Mouse (Mus musculus) urinary bladder, postnatal 36 days (tissue): ENCODE measurements around the gene Srcin1.
A peak's percentile ranks its signal among the peaks of the same experiment; 100 is the strongest.

Source experiments
- DNase-seq, 2 experiments: peaks; one replicate each; pipeline ENCODE4 v3.0.0; 2022; ENCODE audit warnings: low spot score in 2 of 2, mixed read lengths in 1 of 2

Gene Srcin1

DNA sequence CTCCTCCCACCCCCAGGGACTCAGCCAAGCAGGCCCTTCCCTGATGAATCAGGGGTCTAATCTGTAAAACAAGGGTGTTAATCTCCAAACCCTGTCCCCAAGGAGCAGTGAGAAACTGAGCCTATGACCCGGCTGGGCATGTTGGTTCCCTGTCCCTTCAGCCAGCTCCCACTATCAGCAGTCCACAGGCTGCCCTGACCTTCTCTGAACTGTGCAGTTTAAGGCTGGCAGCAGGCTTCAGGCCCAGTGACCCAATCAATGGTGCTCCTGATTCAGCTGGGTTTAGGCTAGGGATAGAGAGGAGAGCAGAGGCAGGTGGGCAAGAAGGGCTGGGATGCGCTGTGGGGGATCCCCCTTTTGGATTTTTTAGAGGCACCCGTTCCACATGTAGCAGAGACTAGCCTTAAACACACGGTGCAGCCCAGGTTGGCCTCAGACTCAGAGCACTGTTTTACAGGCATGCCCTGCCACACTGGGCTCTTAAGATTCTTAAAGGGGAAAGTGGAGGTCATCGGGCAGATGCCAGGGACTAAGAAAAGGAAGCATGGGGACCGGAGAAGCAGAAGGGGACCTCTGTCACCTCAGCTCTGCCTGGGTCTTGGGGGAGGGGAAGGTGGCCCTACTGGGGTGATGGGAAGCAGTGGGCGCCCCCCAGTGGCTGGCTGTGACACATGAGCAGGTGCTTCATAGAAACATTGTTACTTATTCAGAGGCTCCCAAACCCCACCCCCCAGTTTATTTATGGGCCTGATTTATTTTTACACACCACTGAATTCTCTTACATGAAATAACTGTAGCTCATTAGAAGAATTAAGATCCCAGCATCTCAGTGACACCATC is 19.2 kb downstream of the Srcin1 start:
- DNase-seq: peak; percentile 44 to 45

DNA sequence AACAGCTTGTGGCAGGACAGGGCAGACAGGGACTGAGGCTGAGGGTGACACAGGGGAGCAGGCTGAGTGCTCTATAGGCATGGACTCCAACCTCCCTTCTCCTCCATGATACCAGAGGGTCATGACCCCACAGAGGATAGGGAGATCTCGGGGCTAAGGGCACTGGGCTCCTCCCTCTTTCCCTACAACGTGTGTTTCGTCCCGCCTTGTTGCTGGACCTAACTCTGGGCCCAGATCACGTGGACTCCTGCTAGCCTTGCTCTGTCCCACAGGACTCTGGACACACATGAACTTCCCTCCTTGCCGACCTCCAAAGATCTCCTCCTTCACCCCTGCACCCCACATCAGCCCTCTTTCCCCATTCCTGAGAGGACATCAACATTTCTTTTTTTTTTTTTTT is 20.8 kb downstream of the Srcin1 start:
- no peak for DNase-seq

DNA sequence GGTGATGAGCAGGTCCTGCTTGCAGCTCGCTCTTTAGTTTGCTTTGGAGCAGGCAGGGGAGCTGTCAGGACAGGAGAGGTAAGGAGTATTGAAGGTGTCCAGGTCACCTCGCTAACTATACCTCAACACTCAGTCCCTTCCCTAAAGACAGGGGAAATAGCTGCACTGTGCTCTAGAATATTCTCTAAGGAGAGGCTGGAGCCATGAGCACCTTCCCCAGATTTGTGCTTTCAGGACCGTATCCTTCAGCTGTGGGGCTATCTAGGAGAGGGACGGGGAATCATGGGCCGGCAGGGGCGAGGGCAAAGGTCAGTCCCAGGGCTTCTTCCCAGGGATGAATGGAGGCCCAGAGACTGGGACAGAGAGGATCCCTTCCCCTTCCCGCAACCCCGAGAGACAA is 23.8 kb downstream of the Srcin1 start:
- no peak for DNase-seq

DNA sequence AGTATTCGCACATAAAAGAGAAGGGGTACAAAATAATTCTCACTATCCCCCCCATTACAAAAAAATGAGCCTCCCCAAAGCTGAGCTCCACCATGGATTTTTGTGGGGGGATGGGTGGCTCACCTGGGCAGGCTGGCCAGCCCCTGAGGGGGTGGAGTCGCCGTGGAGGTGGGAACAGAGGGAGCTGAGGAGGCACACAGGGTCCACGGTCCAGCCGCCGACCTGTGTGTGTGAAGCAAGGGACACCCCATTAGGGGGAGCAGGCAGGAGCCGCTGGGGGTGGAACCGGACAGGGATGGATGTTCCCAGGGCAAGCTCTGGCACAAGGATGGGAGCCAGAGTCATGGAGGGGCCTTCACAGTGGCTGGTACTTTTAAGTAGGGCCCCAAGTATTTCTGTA is 27.2 kb downstream of the Srcin1 start:
- no peak for DNase-seq

DNA sequence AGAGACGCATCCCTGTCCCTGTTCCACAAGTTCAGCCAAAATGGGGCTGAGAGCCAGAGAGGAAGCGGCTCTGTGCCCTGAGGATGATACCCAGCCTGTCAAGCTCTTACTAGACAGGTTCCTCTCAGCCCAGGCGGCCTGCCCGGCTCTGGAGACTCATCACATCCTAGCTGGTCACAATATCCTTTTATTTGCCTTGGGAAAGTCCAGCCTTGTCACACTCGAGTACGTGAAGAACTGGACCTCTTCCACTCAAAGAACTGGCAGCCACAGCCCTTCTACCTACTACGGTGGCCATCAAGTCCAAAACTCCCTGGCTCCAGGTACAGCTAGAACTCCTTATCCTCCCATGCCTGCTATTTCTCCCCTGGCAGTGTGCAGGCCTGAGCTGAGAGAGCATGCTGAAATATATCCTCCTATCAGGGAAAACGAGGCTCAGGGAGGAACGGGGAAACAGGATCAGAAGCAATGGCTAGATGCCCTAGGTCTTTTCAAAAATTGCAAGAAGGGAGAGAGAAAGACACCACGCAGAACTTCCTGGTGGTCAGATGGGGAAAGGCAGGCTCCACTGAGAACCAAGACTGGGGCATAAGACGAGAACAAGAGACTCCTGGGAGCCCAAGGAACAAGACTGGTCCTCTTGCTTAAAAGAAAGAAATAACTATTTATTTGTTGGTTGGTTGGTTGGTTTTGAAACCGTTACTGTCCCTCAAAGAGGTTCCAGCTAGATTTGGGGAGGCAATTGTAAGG is 27.9 kb downstream of the Srcin1 start:
- DNase-seq: no peak

DNA sequence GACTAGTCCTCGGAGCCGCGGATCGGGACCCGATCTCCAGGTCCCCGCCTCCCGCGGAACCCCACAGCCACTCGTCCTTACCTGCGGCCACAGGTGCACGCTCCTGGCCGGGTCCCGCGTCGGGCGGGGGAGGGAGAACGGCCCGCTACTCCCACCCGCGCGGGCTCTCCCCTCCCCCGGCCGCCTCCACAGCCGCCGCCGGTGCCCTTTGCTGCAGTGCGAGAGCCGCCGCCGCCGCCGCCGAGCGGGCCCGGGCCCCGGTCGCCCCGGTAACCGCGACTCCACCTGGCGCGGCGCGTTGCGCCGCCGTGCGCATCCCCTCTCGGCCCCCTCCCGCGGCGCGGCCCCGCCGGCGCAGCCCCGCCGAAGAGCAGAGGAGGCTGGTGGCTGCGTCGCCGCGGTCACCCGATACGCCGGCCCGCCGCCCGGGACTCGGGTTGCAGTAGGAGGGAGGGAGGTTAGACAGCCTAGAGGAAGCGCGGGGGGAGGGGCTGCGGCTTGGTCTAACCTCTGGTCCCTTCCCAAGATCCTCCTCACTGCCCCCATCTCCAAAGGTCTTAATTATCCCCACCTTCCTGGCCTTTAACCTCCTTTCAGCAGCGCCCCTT is 29.1 kb downstream of the Srcin1 start:
- DNase-seq: no peak

DNA sequence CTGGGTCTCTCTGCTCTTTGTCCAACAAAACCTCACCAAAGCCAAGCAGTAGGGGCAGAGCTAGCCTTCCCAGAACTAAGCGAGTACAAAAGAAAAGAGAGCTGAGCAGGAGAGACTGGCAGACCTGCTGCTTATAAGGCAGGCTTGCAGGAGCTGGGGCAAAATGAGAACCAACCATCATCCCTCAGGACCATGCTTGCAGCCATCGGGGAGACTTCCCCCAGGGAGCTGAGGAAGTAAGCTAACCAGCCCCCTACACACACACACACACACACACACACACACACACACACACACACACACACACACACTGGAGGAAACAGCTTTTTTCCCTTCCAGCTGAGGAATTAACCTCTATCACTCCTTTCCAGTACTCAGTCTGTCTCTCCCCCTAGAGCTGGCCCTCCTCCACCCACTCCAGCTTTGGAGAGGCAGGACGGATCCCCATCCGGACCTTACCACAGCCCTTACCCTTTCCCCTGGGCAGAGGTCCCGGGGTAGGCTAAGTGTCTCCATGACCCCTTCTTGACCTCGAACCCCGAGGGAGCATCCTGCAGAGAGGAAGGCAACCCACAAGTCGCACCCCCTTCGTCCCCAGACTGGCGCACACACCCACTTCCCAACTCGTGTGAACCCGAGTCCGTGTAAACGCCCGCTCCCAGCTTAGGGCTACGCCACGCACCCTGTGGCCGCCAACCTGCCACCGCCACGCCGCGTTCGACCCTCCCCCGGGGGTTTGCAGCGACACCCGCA is 30.0 kb downstream of the Srcin1 start:
- no peak for DNase-seq

DNA sequence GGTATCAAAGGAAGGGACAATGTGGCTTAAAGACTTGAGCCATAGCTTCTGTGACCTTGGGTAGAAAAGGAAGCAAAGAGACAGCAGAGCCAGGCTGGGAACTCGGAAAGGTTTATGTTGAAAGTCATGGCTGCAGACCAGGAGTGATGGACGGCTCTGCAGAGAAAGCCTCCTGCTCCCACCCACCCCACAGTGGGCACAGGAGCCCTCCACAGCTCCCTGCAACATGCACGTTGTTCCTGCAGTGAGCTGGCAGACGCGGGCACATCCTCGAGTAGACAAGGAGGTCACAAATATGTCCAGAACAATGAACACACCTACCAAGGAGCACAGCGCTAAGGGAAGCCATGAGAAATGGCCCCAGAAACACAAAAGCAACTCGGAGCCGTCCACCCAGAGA is 32.1 kb downstream of the Srcin1 start:
- DNase-seq: no peak

DNA sequence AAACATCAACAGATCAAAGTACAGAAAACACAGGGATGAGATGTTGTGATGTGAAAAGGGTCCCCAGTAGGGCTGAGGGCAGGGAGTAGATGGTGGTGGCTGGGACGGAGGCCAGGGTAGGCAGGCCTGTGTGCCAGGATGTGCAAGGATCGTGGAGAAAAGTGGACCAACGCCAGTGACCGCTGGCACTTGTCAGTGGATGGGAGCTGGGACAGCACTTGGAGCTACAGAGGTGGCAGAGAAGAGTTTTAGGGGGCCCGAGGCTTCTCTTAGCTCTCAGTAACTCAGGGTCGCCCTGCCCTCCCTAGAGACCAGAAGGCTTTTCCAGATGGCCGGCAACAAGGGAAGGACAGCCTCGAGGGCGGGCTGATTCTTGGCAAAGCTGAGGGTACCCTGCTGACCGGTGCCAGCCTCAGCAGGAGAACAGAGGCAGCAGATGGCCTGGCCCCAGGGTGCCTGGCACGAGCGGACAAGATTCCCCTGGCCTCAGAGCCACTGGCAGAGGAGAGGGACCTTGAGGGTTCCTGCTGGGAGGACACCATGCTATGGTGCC is 32.7 kb downstream of the Srcin1 start:
- DNase-seq: peak in 1 of 2 experiments; percentile 48

DNA sequence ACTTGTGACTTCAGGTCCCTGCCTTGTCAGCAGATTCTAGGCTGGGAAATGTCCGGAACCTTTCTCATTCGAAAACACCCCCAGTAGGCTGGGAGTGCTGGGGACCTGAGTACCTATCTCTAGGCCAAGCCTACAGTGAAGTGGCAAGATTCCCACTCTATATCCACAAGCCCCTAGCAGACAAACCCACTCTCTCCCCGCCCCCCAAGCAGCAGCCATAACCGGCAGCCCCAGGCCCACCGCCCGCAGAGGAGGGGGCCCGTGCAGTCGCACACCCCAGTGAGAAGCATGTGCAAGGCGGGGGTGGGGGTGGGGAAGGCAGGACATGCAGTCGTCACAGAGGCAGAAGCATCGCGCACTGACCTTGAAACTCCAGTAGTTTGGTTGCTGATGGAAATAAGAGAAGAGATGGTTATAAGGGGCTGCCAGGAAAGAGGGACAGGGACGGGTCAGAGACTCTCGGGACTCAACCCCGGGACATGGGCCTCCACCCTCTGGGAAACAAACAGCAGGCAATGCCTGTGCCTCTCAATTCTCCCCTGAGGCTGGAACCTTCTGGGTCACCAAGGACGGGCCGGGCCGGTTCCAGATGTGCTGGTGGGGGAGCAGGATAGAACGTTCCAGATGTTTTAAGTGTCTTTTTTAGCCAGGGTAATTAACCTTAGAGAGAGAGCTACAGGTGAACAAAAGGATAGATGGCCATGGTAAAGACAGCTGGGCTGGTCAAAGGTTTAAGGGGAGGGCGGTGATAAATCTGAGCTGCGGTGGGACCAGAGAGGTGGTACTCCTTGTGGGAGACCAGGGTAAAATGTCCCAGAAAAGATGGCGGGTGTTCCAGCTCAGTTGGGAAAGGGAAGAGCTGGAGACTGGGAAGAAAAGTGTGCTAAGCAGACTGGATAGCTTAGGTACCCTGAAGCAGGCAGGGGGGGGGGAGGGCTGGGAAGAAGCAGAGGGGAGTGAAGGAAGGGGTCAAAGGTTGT is 33.5 kb downstream of the Srcin1 start:
- no peak for DNase-seq

DNA sequence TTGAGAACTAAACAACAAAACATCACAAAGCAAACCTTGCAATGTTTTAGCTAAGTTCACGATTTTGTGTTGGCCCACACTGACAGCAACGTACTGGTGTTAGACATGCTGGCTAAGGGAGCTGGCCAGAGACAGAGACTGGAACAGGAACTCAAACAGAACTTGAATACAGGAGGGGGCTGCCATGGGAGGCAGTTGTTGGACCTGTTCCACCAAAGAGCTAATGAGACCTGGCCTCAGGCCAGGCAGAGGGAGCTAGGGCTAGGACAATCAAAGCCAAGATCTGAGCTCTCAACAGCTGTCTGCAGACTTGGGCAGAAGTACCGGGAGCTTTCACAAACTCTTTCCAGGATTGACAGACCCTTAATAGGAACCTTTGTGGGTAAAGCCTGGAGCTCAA is 35.4 kb downstream of the Srcin1 start:
- no peak for DNase-seq

DNA sequence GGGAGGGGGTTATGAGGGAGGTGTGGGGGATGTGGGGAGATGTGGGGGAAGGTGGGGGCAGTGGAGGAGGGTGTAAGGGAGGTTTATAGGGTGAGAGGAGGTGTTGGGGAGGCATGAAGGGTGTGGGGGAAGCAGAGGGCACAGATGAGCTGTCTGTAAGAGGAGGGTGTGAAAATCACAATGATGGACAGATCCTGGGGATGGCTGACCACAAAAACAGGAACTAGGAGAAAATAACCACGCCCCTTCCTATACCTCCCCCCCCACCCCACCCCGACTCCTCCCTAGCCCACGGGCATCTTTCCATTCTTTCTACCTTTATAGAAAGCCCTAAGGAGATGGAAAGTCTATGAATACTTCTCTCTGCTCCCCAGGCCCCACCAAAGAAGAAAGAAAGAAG is 35.9 kb downstream of the Srcin1 start:
- no peak for DNase-seq

DNA sequence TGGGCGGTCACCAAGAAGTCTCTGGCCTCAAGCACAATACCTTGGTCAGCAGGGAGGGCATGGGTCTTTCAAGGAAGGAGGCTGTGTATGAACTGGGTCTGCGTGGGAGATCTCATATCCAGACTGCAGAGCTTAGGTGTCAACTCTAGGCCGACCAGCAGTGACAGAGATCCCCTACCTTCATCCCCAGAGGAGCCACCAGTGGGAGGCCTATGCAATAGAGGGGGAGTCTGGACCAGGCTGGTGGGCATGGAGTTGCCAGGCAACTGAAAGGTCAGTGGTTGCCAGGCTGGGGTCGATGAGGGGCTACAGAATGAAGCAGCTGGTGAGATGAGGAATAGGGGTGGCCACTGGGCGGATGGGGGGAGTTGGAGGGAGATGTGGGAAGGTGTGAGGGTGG is 36.4 kb downstream of the Srcin1 start:
- no peak for DNase-seq

DNA sequence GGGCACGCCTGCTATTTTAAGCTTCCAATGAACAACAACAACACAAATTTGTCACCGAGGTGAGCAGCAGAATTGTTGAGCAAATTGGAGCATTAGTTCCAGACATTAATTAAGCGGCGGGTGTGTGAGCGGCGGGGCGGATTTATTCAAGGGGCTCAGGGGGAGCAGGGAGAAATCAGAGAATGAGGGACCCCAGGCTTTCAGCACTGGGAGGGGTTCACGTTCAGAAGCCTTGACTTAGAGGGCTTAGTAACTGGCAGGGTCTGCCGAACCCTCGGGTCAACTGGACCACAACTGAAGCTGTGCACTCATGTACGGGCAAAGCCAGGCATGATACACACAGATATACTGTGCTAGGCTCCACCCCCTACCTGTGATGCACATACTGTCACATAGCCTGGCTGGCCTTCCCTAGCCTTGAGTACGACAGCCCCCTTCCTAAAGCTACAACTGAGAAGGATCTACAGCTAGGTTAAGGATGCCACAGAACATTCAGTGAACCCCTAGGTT is 38.4 kb downstream of the Srcin1 start:
- no peak for DNase-seq

DNA sequence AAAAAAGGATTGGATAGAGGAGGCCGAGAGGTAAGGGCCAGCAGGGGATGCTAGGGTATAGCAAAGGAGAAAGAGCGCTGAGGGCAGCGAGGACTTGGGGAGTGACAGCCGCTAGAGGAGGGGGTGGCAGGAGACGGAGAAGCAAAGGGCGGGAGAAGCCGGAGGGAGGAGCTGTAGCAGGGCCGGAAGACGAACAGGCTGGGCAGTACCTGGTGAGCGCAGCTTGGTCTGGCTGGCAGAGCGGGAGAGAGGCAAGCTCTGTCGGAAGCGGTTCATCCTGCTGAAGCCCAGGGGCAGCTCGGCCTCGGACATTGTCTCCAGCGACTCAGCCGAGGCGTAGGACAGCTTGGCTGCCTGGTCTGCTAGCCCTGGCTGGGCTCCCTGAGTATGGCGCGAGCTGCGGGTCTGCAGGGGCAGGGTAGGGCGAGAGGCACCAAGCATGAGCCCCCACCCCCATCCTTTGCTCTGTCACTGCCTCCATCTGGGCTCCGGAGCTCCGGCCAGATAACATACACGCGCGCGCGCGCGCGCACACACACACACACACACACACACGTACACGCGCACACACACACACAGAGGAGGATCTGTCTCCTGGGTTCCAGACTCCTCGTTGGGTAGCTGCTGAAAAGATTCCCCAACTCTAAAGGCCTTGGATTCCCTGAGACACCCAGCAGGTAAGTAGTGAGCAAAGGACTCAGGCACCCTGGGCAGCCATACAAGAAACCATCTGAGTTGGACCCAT is 39.0 kb downstream of the Srcin1 start:
- DNase-seq: no peak

DNA sequence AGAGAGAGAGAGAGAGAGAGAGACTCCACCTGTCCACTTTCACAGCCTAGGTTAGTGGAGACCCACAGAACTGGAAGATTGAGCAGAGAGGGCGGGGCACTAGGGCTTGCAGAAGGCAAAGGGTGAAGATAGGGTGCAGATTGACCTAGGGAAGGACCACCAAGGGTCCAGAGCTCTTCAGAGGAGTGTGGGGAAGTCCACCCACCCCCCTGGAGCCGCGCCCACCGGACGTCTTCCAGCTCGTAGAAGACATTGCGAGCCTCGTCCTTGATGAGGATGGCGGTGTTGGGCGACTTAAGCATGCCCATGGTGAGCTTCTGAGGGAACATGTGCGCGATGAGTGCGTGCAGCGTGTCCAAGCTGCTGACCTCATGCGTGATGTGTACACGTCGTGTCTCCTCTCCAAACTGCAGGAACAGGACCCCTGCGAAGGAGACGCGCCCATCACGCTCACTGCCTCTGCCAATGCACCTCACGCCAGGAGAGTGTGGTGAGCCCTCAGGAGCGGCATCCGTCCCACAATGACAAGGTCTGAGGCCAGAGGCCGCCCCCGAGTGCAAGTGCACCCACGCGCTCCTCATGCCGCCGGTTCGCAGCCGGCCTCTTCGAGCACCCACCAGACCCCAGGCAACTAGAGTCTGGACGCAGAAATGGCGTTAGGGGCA is 39.8 kb downstream of the Srcin1 start:
- DNase-seq: no peak

DNA sequence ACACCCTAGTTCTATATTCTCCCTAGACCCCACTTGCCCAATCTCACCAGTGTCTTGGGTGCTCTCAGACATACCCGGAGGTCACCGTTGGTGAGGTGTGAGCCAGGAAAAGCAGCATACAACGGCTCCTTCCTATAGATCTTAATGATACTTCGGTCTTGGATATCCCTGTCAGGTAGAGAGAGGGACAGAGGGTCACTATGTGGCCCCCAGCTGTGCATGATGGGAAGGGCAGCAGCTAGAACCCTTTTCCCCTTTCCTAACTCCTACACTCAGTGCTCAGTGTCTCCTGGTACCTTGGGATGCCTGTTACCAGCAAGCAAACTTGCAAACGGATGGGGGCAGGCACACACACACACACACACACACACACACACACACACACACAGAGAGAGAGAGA is 40.3 kb downstream of the Srcin1 start:
- DNase-seq: no peak

DNA sequence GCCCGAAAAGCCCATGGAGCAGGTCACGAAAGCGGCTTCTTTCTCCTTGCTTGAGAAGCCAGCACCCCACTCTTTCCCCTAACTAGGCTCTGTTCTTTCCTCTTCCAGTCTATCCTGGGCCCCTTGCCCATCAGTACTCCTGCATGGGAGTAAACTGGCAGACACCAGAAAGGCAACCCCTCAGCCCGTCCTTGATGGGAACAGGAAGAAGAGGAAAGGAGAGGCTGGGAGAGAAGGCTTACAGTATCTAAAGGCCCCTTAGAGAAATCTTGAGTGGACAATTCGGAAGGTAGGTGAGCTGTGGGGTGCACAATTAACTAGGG is 40.7 kb downstream of the Srcin1 start:
- no peak for DNase-seq
